Mouse (Mus musculus): ENCODE measurements at regions not wholly inside any gene's neighbourhood (a gene's known extent, or its start where the extent isn't known, plus 50 kb on each side); places are given as distances from the start of the nearest gene placed in this dataset.

- DNase-seq: no peak
Measured at GRCm38 (mm10) chr17:93665889-93666288, 467.1 kb downstream of the Adcyap1 start.

- peak; percentile 18 for DNase-seq
Measured at GRCm38 (mm10) chr17:93676366-93676962, 477.6 kb downstream of the Adcyap1 start.

- DNase-seq: peak; percentile 20
Measured at GRCm38 (mm10) chr17:93700685-93701084, 501.9 kb downstream of the Adcyap1 start.

GRCm38 (mm10) chr17:93717623-93718022 lies 518.8 kb downstream of the Adcyap1 start:
- DNase-seq: no peak

- no peak for DNase-seq
Measured at GRCm38 (mm10) chr17:93741341-93741740, 542.5 kb downstream of the Adcyap1 start.

- DNase-seq: peak; percentile 48
Measured at GRCm38 (mm10) chr17:93762349-93762748, 563.5 kb downstream of the Adcyap1 start.

Measured in embryo, embryonic 11 days (tissue).